In genomic region chr10:28155688-28156685, GRCm38 (mm10) we compare ENCODE assay signal across 12 mouse cellular contexts.
DNase-seq lines count a peak whose midpoint lies in the region; ATAC-seq lines count a peak whose summit lies in the region.
"Had no signal": no experiment of that assay in that cellular context is flagged by ENCODE, and none has a peak within 500 bp of the region (broad histone marks: within the 10 kb centered on the region; RNA-seq: fewer than 3 reads in every experiment).

No protein-coding gene starts in this region.

- no peaks in the 10 kb centered on the region for H3K27me3 ChIP-seq in intestine, embryonic 16.5 days (replicated peaks; ENCODE audit: control insufficient read depth, insufficient read depth, low read length)
- no peaks in the 10 kb centered on the region for H3K27me3 ChIP-seq in intestine, embryonic 15.5 days (replicated peaks)
- no peaks in the 10 kb centered on the region for H3K27me3 ChIP-seq in forebrain, embryonic 14.5 days (replicated peaks; ENCODE audit: control insufficient read depth, insufficient read depth, low read length)
- no peaks in the 10 kb centered on the region for H3K27me3 ChIP-seq in limb, embryonic 13.5 days
- H3K27me3 ChIP-seq: liver, embryonic 15.5 days had no signal

- H3K9me3 ChIP-seq in intestine, embryonic 16.5 days (ENCODE audit: control insufficient read depth, low read length), result no peaks in the 10 kb centered on the region
- H3K9me3 ChIP-seq in intestine, embryonic 15.5 days, result no peaks in the 10 kb centered on the region
- no peaks in the 10 kb centered on the region for H3K9me3 ChIP-seq in forebrain, embryonic 14.5 days (replicated peaks; ENCODE audit: control insufficient read depth, low read length)
- no peaks in the 10 kb centered on the region for H3K9me3 ChIP-seq in limb, embryonic 13.5 days
- H3K9me3 ChIP-seq: liver, embryonic 15.5 days had no signal

- no peak overlapping the region for H3K4me2 ChIP-seq in intestine, embryonic 16.5 days (ENCODE audit: low read depth, low read length)
- H3K4me2 ChIP-seq in intestine, embryonic 15.5 days (replicated peaks), result no peak overlapping the region
- peak overlapping the region; percentile 32 for H3K4me2 ChIP-seq in forebrain, embryonic 14.5 days (ENCODE audit: low read length)
- H3K4me2 ChIP-seq in limb, embryonic 13.5 days (replicated peaks), result peak overlapping the region; percentile 54
- H3K4me2 ChIP-seq: liver, embryonic 15.5 days had no signal

- WGBS in intestine, embryonic 16.5 days, result 69% methylated on average over 20 of the region's 20 CpGs
- whole genome bisulfite sequencing in intestine, embryonic 15.5 days, result 70% methylated on average over 20 of the region's 20 CpGs
- WGBS in forebrain, embryonic 14.5 days, result 40% methylated on average over 20 of the region's 20 CpGs
- WGBS in limb, embryonic 13.5 days, result 26% methylated on average over 20 of the region's 20 CpGs

- H3K36me3 ChIP-seq in intestine, embryonic 16.5 days (ENCODE audit: control insufficient read depth, insufficient read depth, low read length), result no peaks in the 10 kb centered on the region
- no peaks in the 10 kb centered on the region for H3K36me3 ChIP-seq in intestine, embryonic 15.5 days
- H3K36me3 ChIP-seq in forebrain, embryonic 14.5 days (ENCODE audit: control insufficient read depth, insufficient read depth, low read length), result no peaks in the 10 kb centered on the region
- no peaks in the 10 kb centered on the region for H3K36me3 ChIP-seq in limb, embryonic 13.5 days
- H3K36me3 ChIP-seq: liver, embryonic 15.5 days had no signal

- peak; percentile 45 for DNase-seq in brain, adult 2 months (ENCODE audit: low read depth, low spot score)
- peak; percentile 57 for DNase-seq in forebrain, embryonic 14.5 days (ENCODE audit: low spot score)
- no peak for DNase-seq in testis, postnatal 14 days (ENCODE audit: low spot score)
- DNase-seq: embryo, embryonic 11 days; gastrocnemius, postnatal 36 days; heart, postnatal 4 days had no signal

- H3K4me1 ChIP-seq in intestine, embryonic 16.5 days (ENCODE audit: control insufficient read depth, insufficient read depth, low read length), result no peaks in the 10 kb centered on the region
- no peaks in the 10 kb centered on the region for H3K4me1 ChIP-seq in intestine, embryonic 15.5 days (replicated peaks)
- H3K4me1 ChIP-seq in forebrain, embryonic 14.5 days (ENCODE audit: control insufficient read depth, insufficient read depth, low read length), result peaks cover 9% of the 10 kb centered on the region
- H3K4me1 ChIP-seq in limb, embryonic 13.5 days, result peaks cover 13% of the 10 kb centered on the region
- H3K4me1 ChIP-seq: liver, embryonic 15.5 days had no signal

- ATAC-seq in intestine, embryonic 16.5 days, result 0 out of 2 replicates have a peak, but pooled peaks have one; percentile 36
- ATAC-seq in intestine, embryonic 15.5 days, result no peak
- peak; percentile 60 for ATAC-seq in forebrain, embryonic 14.5 days
- peak; percentile 89 for ATAC-seq in limb, embryonic 13.5 days (ENCODE audit: low FRiP score, low read depth)
- ATAC-seq in monocyte, adult 5-6 weeks (replicated peaks; ENCODE audit: insufficient number of reproducible peaks, low FRiP score, low TSS enrichment, poor library complexity, severe bottlenecking), result no peak
- no peak for ATAC-seq in granulocyte monocyte progenitor cell, adult 5-6 weeks (replicated peaks; ENCODE audit: poor library complexity, severe bottlenecking)

- no peak overlapping the region for H3K27ac ChIP-seq in intestine, embryonic 16.5 days (ENCODE audit: low read length)
- H3K27ac ChIP-seq in intestine, embryonic 15.5 days, result no peak overlapping the region
- no peak overlapping the region for H3K27ac ChIP-seq in forebrain, embryonic 14.5 days (ENCODE audit: low read depth, low read length)
- 0 out of 2 replicates have a peak overlapping the region, but pooled peaks have one; percentile 22 for H3K27ac ChIP-seq in limb, embryonic 13.5 days
- H3K27ac ChIP-seq: liver, embryonic 15.5 days had no signal

- H3K4me3 ChIP-seq in intestine, embryonic 16.5 days (ENCODE audit: low read length), result no peak overlapping the region
- H3K4me3 ChIP-seq in intestine, embryonic 15.5 days (replicated peaks), result no peak overlapping the region
- no peak overlapping the region for H3K4me3 ChIP-seq in forebrain, embryonic 14.5 days (ENCODE audit: low read depth, low read length)
- peak overlapping the region; percentile 21 for H3K4me3 ChIP-seq in limb, embryonic 13.5 days
- H3K4me3 ChIP-seq: liver, embryonic 15.5 days had no signal

- no peak overlapping the region for H3K9ac ChIP-seq in intestine, embryonic 16.5 days (ENCODE audit: low read depth, low read length)
- H3K9ac ChIP-seq in intestine, embryonic 15.5 days, result no peak overlapping the region
- H3K9ac ChIP-seq in forebrain, embryonic 14.5 days (ENCODE audit: low read length), result peak overlapping the region; percentile 8; the same call in 1 of the 2 replicates
- no peak overlapping the region for H3K9ac ChIP-seq in limb, embryonic 13.5 days
- H3K9ac ChIP-seq: liver, embryonic 15.5 days had no signal

Comparison
In these comparisons a context has a peak if more than half of its experiments do, and no peak if none do; other contexts are left out.
1. ATAC-seq: peak in intestine, embryonic 16.5 days (single experiment), forebrain, embryonic 14.5 days (single experiment) and limb, embryonic 13.5 days (single experiment); none in intestine, embryonic 15.5 days (single experiment), monocyte, adult 5-6 weeks (single experiment) and granulocyte monocyte progenitor cell, adult 5-6 weeks (single experiment).
2. H3K4me2 ChIP-seq: peak in forebrain, embryonic 14.5 days (single experiment) and limb, embryonic 13.5 days (single experiment); none in intestine, embryonic 16.5 days (single experiment) and intestine, embryonic 15.5 days (single experiment).